Mouse (Mus musculus) heart, adult 2 months (tissue): ENCODE data around the gene Chmp2a. TPM values are rescaled to one million over a fixed set of nuclear protein-coding genes. Genes with fewer than 3 reads are reported as not detected.

Experiments used
- DNase-seq, 2 experiments: peaks; one replicate each; pipeline ENCODE4 v3.0.0; 2021
- H3K27ac ChIP-seq: fragments of 200-600 bp; 2 replicates; pipeline ENCODE4 v1.8.1; 2022
- H3K27me3 ChIP-seq: fragments of 200-500 bp; 2 replicates; pipeline ENCODE4 v1.6.1; 2012; ENCODE audit warnings: mild to moderate bottlenecking, low read length, inconsistent platforms, mixed read lengths; ENCODE audit not compliant: control insufficient read depth, insufficient read depth
- H3K36me3 ChIP-seq: fragments of 200-500 bp; 2 replicates; pipeline ENCODE4 v1.6.1; 2012; ENCODE audit warnings: low read length, inconsistent platforms; ENCODE audit not compliant: control insufficient read depth, insufficient read depth
- H3K4me1 ChIP-seq: fragments of 200-500 bp; 2 replicates; pipeline ENCODE4 v1.6.1; 2011; ENCODE audit warnings: low read length; ENCODE audit not compliant: control insufficient read depth, insufficient read depth
- H3K4me3 ChIP-seq: fragments of 200-600 bp; 2 replicates; pipeline ENCODE4 v1.8.1; 2022
- H3K79me2 ChIP-seq: fragments of 200-500 bp; replicated peaks from 2 replicates; pipeline ENCODE4 v1.6.1; 2012; ENCODE audit warnings: mild to moderate bottlenecking, inconsistent platforms, low read length, moderate library complexity, mixed read lengths; ENCODE audit not compliant: control insufficient read depth, insufficient read depth
- H3K9ac ChIP-seq: fragments of 200-500 bp; 2 replicates; pipeline ENCODE4 v1.6.1; 2012; ENCODE audit warnings: low read depth, mild to moderate bottlenecking, control low read depth, inconsistent platforms, low read length, mixed read lengths
- CTCF ChIP-seq: fragments of 200-600 bp; IDR thresholded peaks from 2 replicates; pipeline ENCODE4 v1.8.1; 2022; ENCODE audit warnings: antibody characterized with exemption, mild to moderate bottlenecking, moderate library complexity
- EP300 ChIP-seq: fragments of 200-500 bp; IDR thresholded peaks from 2 replicates; pipeline ENCODE4 v1.6.1; 2011; ENCODE audit warnings: low read depth, low read length, control low read depth; ENCODE audit not compliant: insufficient read depth
- POLR2A ChIP-seq: fragments of 200-500 bp; IDR thresholded peaks from 2 replicates; pipeline ENCODE4 v1.6.1; 2011; ENCODE audit warnings: mild to moderate bottlenecking, low read depth, low read length, control low read depth; ENCODE audit not compliant: insufficient read depth
- WGBS: fragments of 180-500 bp; shearing (Covaris S2); methylation state at CpG from one replicate; pipeline ENCODE4 v1.1.7; 2018; 5-methylcytosine and 5-hydroxymethylcytosine counted together
- intact Hi-C: fragments of 180-260 bp; cut with DNase I; formaldehyde crosslinking; loops from one replicate; pipeline ENCODE4 v1.15.1; 2025
- polyA plus RNA-seq: library from polyadenylated mRNA; depleted of rRNA; stranded (reverse); fragments of >200 nt; gene quantifications from 2 replicates; pipeline ENCODE4 v1.2.3, GENCODE M21; 2012; rRNA removed
- total RNA-seq, 2 experiments: library from RNA; stranded (reverse); gene quantifications; 2 replicates each; pipeline ENCODE4 v1.2.3; 2021

The Chmp2a gene
- total and polyA plus RNA-seq, 3 experiments, result 66.1 to 139 (median 137) TPM

GRCm38 (mm10) chr7:12995862-12996261 lies 38.7 kb downstream of the Chmp2a start:
- intact Hi-C loops, result no loop called here
- no peaks in the 10 kb centered on the region for H3K4me1 ChIP-seq
- H3K4me3 ChIP-seq, result no peak overlapping the region
- no peaks in the 10 kb centered on the region for H3K79me2 ChIP-seq
- H3K9ac ChIP-seq, result no peak overlapping the region
- H3K27ac ChIP-seq, result no peak overlapping the region
- no peaks in the 10 kb centered on the region for H3K36me3 ChIP-seq
- H3K27me3 ChIP-seq, result peaks cover 1% of the 10 kb centered on the region; the same call in 1 of the 2 replicates
- TF ChIP-seq EP300, result no peak
- TF ChIP-seq POLR2A, result no peak
- TF ChIP-seq CTCF, result no peak
- no peak for DNase-seq

- WGBS, result 83% methylated on average over 10 of the region's 10 CpGs
- Histone ChIP-seq H3K36me3 (no peaks in the 10 kb centered on the region), H3K4me1 (no peaks in the 10 kb centered on the region), H3K4me3 (no peak overlapping the region), H3K79me2 (no peaks in the 10 kb centered on the region), H3K27ac (no peak overlapping the region), H3K9ac (no peak overlapping the region), H3K27me3 (peaks cover 1% of the 10 kb centered on the region; the same call in 1 of the 2 replicates)
- intact Hi-C loops, result loop anchor here (2.0 kb wide), 1 partner anchor 82 kb away; no protein-coding TSS in a partner anchor
- TF ChIP-seq EP300 (no peak), POLR2A (no peak), CTCF (no peak)
- no peak for DNase-seq
Measured at GRCm38 (mm10) chr7:12993148-12993547, 41.5 kb downstream of the Chmp2a start.

- Histone ChIP-seq H3K4me3 (no peak overlapping the region), H3K9ac (no peak overlapping the region), H3K27me3 (peaks cover 1% of the 10 kb centered on the region; the same call in 1 of the 2 replicates), H3K36me3 (no peaks in the 10 kb centered on the region), H3K79me2 (no peaks in the 10 kb centered on the region), H3K4me1 (no peaks in the 10 kb centered on the region), H3K27ac (no peak overlapping the region)
- peak; percentile 74 for TF ChIP-seq CTCF
- no peak for TF ChIP-seq EP300
- no peak for TF ChIP-seq POLR2A
- intact Hi-C loops, result loop anchor here (2.0 kb wide), 1 partner anchor 81 kb away; no protein-coding TSS in a partner anchor
- 3% methylated on average over 3 of the region's 3 CpGs for WGBS
- DNase-seq, result no peak
Measured at GRCm38 (mm10) chr7:12992222-12992621, 42.4 kb downstream of the Chmp2a start.

GRCm38 (mm10) chr7:12987409-12988189 lies 47.0 kb downstream of the Chmp2a start:
- no peaks in the 10 kb centered on the region for H3K4me1 ChIP-seq
- H3K36me3 ChIP-seq, result no peaks in the 10 kb centered on the region
- H3K27ac ChIP-seq, result no peak overlapping the region
- DNase-seq, result no peak
- intact Hi-C loops, result no loop called here
- H3K79me2 ChIP-seq, result no peaks in the 10 kb centered on the region
- no peaks in the 10 kb centered on the region for H3K27me3 ChIP-seq
- WGBS, result 70% methylated on average over 8 of the region's 8 CpGs
- no peak overlapping the region for H3K9ac ChIP-seq
- TF ChIP-seq POLR2A, result no peak
- no peak for TF ChIP-seq CTCF
- no peak for TF ChIP-seq EP300
- H3K4me3 ChIP-seq, result no peak overlapping the region

GRCm38 (mm10) chr7:12986906-12987305 lies 47.7 kb downstream of the Chmp2a start:
- intact Hi-C loops, result no loop called here
- Histone ChIP-seq H3K79me2 (no peaks in the 10 kb centered on the region), H3K27ac (no peak overlapping the region), H3K27me3 (no peaks in the 10 kb centered on the region), H3K4me3 (no peak overlapping the region), H3K9ac (no peak overlapping the region), H3K4me1 (no peaks in the 10 kb centered on the region), H3K36me3 (no peaks in the 10 kb centered on the region)
- WGBS, result 77% methylated on average over 8 of the region's 8 CpGs
- no peak for DNase-seq
- TF ChIP-seq POLR2A, result no peak
- TF ChIP-seq EP300, result no peak
- TF ChIP-seq CTCF, result no peak

GRCm38 (mm10) chr7:12985724-12986123 lies 48.9 kb downstream of the Chmp2a start:
- WGBS, result 77% methylated on average over 1 of the region's 1 CpGs
- intact Hi-C loops, result no loop called here
- Histone ChIP-seq H3K27ac (no peak overlapping the region), H3K79me2 (no peaks in the 10 kb centered on the region), H3K4me3 (no peak overlapping the region), H3K36me3 (no peaks in the 10 kb centered on the region), H3K4me1 (no peaks in the 10 kb centered on the region), H3K9ac (no peak overlapping the region), H3K27me3 (no peaks in the 10 kb centered on the region)
- no peak for TF ChIP-seq CTCF
- TF ChIP-seq EP300, result no peak
- no peak for TF ChIP-seq POLR2A
- no peak for DNase-seq

Other genes with a start within 250 kb of the Chmp2a start
- 1 to 10 TPM in 1 of 2 experiments, under 1 TPM in 1; 0.73 to 1.1 TPM for gene Zscan18, start 231.2 kb downstream of the Chmp2a start, total RNA-seq
- gene Zscan18, start 231.2 kb downstream of the Chmp2a start, polyA plus RNA-seq, result 1.1 TPM in 2 replicates
- gene Zfp329, start 215.9 kb downstream of the Chmp2a start, total RNA-seq, result 1 to 10 TPM; 4.9 to 5.2 TPM
- 1.1 and 2.9 TPM in 2 replicates for gene Zfp329, start 215.9 kb downstream of the Chmp2a start, polyA plus RNA-seq
- gene Zfp110, start 200.0 kb downstream of the Chmp2a start, total RNA-seq, result 10 to 100 TPM; 15.9 to 18.0 TPM
- gene Zfp110, start 200.0 kb downstream of the Chmp2a start, polyA plus RNA-seq, result 4.9 and 9.6 TPM in 2 replicates
- gene Zfp128, start 153.6 kb downstream of the Chmp2a start, total RNA-seq, result 1 to 10 TPM; 3.0 to 3.5 TPM
- gene Zfp128, start 153.6 kb downstream of the Chmp2a start, polyA plus RNA-seq, result 1.3 and 3.0 TPM in 2 replicates
- gene Zscan22, start 137.0 kb downstream of the Chmp2a start, total RNA-seq, result 1 to 10 TPM; 5.7 TPM
- 6.0 and 9.2 TPM in 2 replicates for gene Zscan22, start 137.0 kb downstream of the Chmp2a start, polyA plus RNA-seq
- 100 to 1,000 TPM; 525 to 621 TPM for gene Rps5, start 112.5 kb downstream of the Chmp2a start, total RNA-seq
- 842 and 914 TPM in 2 replicates for gene Rps5, start 112.5 kb downstream of the Chmp2a start, polyA plus RNA-seq
- under 1 TPM; 0.18 to 0.23 TPM for gene Rnf225, start 107.4 kb downstream of the Chmp2a start, total RNA-seq
- gene Rnf225, start 107.4 kb downstream of the Chmp2a start, polyA plus RNA-seq, result 0.12 and 0.14 TPM in 2 replicates
- gene Zfp324, start 69.0 kb downstream of the Chmp2a start, total RNA-seq, result 1 to 10 TPM; 2.6 to 3.6 TPM
- 2.3 and 2.9 TPM in 2 replicates for gene Zfp324, start 69.0 kb downstream of the Chmp2a start, polyA plus RNA-seq
- 1 to 10 TPM; 2.2 to 2.9 TPM for gene Zfp446, start 57.0 kb downstream of the Chmp2a start, total RNA-seq
- gene Zfp446, start 57.0 kb downstream of the Chmp2a start, polyA plus RNA-seq, result 4.2 and 6.4 TPM in 2 replicates
- not detected for gene Slc27a5, start 36.6 kb downstream of the Chmp2a start, total RNA-seq
- gene Slc27a5, start 36.6 kb downstream of the Chmp2a start, polyA plus RNA-seq, result 0.59 and 0.82 TPM in 2 replicates
- 10 to 100 TPM; 83.8 to 86.0 TPM for gene Trim28, start 35.7 kb downstream of the Chmp2a start, total RNA-seq
- 139 and 195 TPM in 2 replicates for gene Trim28, start 35.7 kb downstream of the Chmp2a start, polyA plus RNA-seq
- gene Zbtb45, start 24.8 kb downstream of the Chmp2a start, total RNA-seq, result 1 to 10 TPM; 6.8 to 9.3 TPM
- 8.6 and 14.1 TPM in 2 replicates for gene Zbtb45, start 24.8 kb downstream of the Chmp2a start, polyA plus RNA-seq
- gene Ube2m, start 3.5 kb upstream of the Chmp2a start, total RNA-seq, result 100 to 1,000 TPM; 169 to 201 TPM
- 242 and 328 TPM in 2 replicates for gene Ube2m, start 3.5 kb upstream of the Chmp2a start, polyA plus RNA-seq
- gene Mzf1, start 20.0 kb upstream of the Chmp2a start, total RNA-seq, result under 1 TPM; 0.45 to 0.50 TPM
- gene Mzf1, start 20.0 kb upstream of the Chmp2a start, polyA plus RNA-seq, result 0.47 and 0.59 TPM in 2 replicates
- not detected for gene Vmn1r85, start 60.4 kb upstream of the Chmp2a start, total RNA-seq
- not detected in 2 replicates for gene Vmn1r85, start 60.4 kb upstream of the Chmp2a start, polyA plus RNA-seq
- gene Vmn1r86, start 85.1 kb upstream of the Chmp2a start, total RNA-seq, result not detected
- not detected in 2 replicates for gene Vmn1r86, start 85.1 kb upstream of the Chmp2a start, polyA plus RNA-seq
- not detected for gene Vmn1r87, start 105.3 kb upstream of the Chmp2a start, total RNA-seq
- gene Vmn1r87, start 105.3 kb upstream of the Chmp2a start, polyA plus RNA-seq, result not detected in 2 replicates
- gene Vmn1r88, start 124.8 kb upstream of the Chmp2a start, total RNA-seq, result under 1 TPM; 0.03 to 0.05 TPM
- not detected in 2 replicates for gene Vmn1r88, start 124.8 kb upstream of the Chmp2a start, polyA plus RNA-seq
- not detected for gene Vmn1r89, start 178.2 kb upstream of the Chmp2a start, total RNA-seq
- gene Vmn1r89, start 178.2 kb upstream of the Chmp2a start, polyA plus RNA-seq, result not detected in 2 replicates
- gene Lig1, start 242.5 kb upstream of the Chmp2a start, total RNA-seq, result 1 to 10 TPM; 2.6 to 2.7 TPM
- gene Lig1, start 242.5 kb upstream of the Chmp2a start, polyA plus RNA-seq, result 1.6 and 2.1 TPM in 2 replicates
- gene Zswim9, start 243.9 kb upstream of the Chmp2a start, total RNA-seq, result 10 to 100 TPM in 1 of 2 experiments, 1 to 10 TPM in 1; 9.2 to 10.0 TPM
- gene Zswim9, start 243.9 kb upstream of the Chmp2a start, polyA plus RNA-seq, result 4.6 and 5.3 TPM in 2 replicates